Mouse (Mus musculus): Measurements from ENCODE around the gene Snrpb. TPM values are rescaled to one million over a fixed set of nuclear protein-coding genes. Genes with fewer than 3 reads are reported as not detected.

Gene Snrpb
- total RNA-seq, 2 experiments from 2014 or later: 103 to 105 TPM

GRCm38 (mm10) chr2:130155171-130155570, 24.0 kb downstream of the Snrpb start:
- no peak for DNase-seq (ENCODE audit: low spot score in 2 of 2)
- intact Hi-C loops (cut with DNase I): no loop called here

DNA sequence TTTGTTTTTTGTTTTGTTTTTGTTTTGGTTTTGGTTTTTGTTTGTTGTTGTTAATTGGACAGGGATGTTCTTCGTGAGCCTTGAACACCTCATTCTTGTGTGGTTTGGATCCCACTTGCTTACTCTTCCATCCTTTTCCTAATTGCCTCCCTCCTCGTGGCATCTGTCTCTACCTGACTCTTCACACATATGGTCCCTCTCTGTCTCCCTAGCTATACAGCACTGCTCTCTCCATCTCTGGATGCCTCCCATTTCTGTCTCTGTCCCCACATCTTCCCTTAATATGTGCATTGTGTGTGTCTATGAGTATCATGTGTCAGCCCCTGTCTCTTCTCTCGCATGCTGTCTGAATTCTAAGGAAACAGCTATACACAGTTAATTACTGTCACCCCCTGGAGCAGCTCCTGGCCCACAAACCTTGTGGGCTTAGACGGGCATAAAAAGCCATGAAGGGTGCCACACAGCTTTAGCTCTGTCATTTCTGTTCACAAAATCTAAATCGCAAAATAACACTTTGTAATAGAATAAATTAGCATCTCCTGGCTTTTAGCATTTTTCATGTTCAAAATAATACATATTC, 33.0 kb downstream of the Snrpb start:
- intact Hi-C loops (cut with DNase I): no loop called here
- DNase-seq (ENCODE audit: low spot score in 2 of 2): no peak

GRCm38 (mm10) chr2:130144703-130145324, 34.4 kb downstream of the Snrpb start:
- no peak for DNase-seq (ENCODE audit: low spot score in 2 of 2)
- intact Hi-C loops (cut with DNase I): no loop called here

GRCm38 (mm10) chr2:130143011-130143410, 36.2 kb downstream of the Snrpb start:
- DNase-seq (ENCODE audit: low spot score in 2 of 2): no peak
- intact Hi-C loops (cut with DNase I): no loop called here

- intact Hi-C loops (cut with DNase I): no loop called here
Observed at GRCm38 (mm10) chr2:130129687-130130086, 49.5 kb downstream of the Snrpb start.

DNA sequence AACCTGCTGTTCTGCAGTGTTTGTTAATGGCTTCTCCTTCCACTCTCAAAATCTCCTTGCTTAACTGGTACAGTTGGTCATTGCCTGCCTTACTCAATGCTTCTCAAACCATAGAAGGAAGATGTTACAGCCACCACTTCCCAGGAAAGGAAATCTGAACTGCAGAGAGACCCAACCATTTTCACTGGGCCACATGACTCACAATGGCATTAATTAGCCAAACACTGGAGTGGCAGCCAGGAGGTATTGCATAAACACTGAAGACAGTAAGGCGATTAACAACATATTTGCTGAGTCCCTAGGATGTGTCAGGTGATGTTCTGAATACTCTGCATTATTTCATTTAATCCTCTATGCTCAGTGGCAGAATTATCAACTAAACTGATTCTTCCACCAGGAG, 53.1 kb downstream of the Snrpb start:
- no peak for DNase-seq (ENCODE audit: low spot score in 2 of 2)

More at GRCm38 (mm10) chr2:130129687-130130086, 49.5 kb downstream of the Snrpb start:
- DNase-seq (ENCODE audit: low spot score in 2 of 2): no peak

GRCm38 (mm10) chr2:130125279-130126059, 53.7 kb downstream of the Snrpb start:
- DNase-seq (ENCODE audit: low spot score in 2 of 2): no peak
- intact Hi-C loops (cut with DNase I): no loop called here

More for the DNA sequence above, 53.1 kb downstream of the Snrpb start:
- intact Hi-C loops (cut with DNase I): no loop called here

Other genes starting within 250 kb of the Snrpb start
- gene Tgm3, start 167.1 kb downstream of the Snrpb start, total RNA-seq (2021): 1 to 10 TPM; 4.0 to 5.5 TPM
- under 1 TPM; 0.32 to 0.33 TPM for gene Tgm6, start 67.0 kb downstream of the Snrpb start, total RNA-seq (2021)
- gene Tmc2, start 15.8 kb upstream of the Snrpb start, total RNA-seq (2021): not detected
- 100 to 1,000 TPM; 125 to 144 TPM for gene Nop56, start 95.0 kb upstream of the Snrpb start, total RNA-seq (2021)
- gene Idh3b, start 105.1 kb upstream of the Snrpb start, total RNA-seq (2021): 100 to 1,000 TPM; 260 to 269 TPM
- gene Ebf4, start 115.8 kb upstream of the Snrpb start, total RNA-seq (2021): 10 to 100 TPM in 1 of 2 experiments, 1 to 10 TPM in 1; 9.1 to 11.7 TPM
- 10 to 100 TPM in 1 of 2 experiments, 1 to 10 TPM in 1; 8.5 to 13.2 TPM for gene Cpxm1, start 218.2 kb upstream of the Snrpb start, total RNA-seq (2021)
- not detected for gene Gm28372, start 225.8 kb upstream of the Snrpb start, total RNA-seq (2021)
- not detected for gene 1700020A23Rik, start 225.9 kb upstream of the Snrpb start, total RNA-seq (2021)
- gene Tmem239, start 227.1 kb upstream of the Snrpb start, total RNA-seq (2021): not detected
- 10 to 100 TPM; 66.7 to 83.6 TPM for gene Vps16, start 244.9 kb upstream of the Snrpb start, total RNA-seq (2021)
- gene Pced1a, start 245.3 kb upstream of the Snrpb start, total RNA-seq (2021): 10 to 100 TPM; 21.3 to 22.1 TPM